Mouse (Mus musculus) T-helper 2 cell (primary cell): ENCODE measurements around the gene Defb21.

ENCODE experiments used
- in situ Hi-C: fragments of 300-600 bp; cut with MboI, MseI; formaldehyde crosslinking; loops from one replicate; pipeline ENCODE4 v1.15.1; 2025; ENCODE audit warnings: high pct_unique_total_duplicates

Defb21 gene

DNA sequence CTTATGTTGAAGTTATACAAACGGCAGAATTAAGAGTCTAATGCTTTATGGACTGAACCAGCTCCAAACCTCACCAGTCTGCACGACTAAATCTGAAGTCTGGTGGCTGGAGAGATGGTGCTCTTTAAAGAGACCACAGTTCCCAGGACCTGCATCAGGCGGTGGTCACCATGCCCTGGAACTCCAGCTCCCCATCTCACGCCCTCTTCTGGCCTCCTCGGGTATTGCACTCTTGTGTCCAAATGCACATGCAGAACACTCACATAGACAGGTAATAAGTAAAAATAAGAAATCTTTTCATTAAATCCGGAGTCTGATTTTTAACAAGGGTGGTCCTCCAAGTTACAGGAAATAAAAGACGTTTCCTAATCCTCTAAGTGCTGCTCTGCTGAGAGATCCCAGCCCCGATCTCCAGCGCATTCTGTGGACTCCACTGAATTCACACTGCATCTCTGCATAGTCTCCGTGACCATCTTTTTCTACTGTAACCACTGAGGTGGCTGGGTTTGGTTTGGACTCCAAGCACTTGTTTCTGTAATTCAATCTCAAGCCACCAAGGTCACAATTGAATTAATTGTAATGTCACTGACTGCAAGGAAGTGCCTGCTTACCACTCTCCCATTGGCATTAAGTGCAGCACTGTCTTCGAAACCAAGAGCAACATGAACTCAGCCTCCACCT is at the start of gene Defb21:
Gene Defb21, plus strand, starts transcription at position 631 of the 681 bp plus-strand sequence.
- in situ Hi-C loops = no loop called here

- in situ Hi-C loops = loop anchor here (5.0 kb wide), 1 partner anchor 42 kb away; the partner anchor contains the start of gene Defb19
Measured at GRCm38 (mm10) chr2:152539944-152540710, 32.4 kb upstream of the Defb21 start, which contains the start of gene Defb29. Gene Defb29 (minus strand): TSS chr2:152540098.

DNA sequence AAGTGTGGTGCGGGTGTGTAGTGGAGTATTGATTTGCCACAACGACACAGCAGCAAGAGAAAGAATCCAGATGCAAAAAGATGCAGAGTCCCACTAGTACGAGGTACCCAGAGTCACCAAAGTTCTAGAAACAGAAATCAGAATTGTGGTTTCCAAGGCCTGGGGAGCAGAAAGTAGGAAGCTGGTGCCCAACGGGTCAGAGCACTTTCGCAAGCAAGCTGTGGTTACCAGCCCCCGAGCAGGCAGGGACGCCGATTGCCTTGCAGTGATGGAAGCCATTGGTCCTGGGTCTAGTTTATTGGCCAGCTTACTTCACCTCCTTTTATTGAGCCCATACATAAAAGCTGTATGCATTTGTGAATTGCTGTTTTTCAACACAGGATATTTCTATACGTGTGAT is 30.6 kb upstream of the Defb21 start:
- in situ Hi-C loops = no loop called here

DNA sequence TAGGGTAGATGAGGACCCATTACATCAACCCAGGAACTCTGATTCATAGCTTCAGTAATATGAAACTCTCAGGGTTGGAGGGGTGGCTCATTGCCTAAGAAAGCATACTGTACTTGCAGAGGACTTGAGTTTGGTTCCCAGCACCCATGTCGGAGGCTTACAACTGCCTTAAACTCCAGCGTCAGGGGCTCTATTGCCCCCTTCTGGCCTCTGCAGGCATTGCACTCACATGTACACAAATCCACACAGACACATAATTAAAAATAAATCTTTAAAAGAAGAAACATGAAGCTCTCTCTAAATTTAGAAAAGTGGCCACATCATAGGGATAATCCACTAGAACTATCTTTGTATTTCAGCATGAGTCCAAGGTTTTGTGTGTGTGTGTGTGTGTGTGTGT is 29.6 kb upstream of the Defb21 start:
- in situ Hi-C loops = no loop called here

DNA sequence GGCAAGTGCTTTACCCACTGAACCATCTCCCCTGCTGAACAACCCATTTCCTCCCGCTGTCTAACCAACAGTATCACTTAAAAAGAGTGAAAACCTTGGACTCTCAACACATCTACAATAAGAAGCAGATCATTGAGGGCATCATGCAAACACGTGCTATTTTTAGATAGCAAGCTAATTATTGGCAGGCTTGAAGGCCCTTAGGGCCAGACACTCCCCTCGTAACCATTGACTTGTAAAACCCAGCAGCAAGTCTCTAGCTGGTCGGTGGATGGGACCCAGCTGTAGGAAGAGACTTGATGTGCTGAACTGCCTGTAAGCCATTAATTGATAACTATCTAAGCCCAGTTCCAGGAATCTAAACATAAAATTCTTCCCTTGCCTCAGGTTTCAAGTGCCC is 29.1 kb upstream of the Defb21 start:
- in situ Hi-C loops = no loop called here

GRCm38 (mm10) chr2:152544691-152545090 is 27.9 kb upstream of the Defb21 start:
- in situ Hi-C loops = no loop called here

DNA sequence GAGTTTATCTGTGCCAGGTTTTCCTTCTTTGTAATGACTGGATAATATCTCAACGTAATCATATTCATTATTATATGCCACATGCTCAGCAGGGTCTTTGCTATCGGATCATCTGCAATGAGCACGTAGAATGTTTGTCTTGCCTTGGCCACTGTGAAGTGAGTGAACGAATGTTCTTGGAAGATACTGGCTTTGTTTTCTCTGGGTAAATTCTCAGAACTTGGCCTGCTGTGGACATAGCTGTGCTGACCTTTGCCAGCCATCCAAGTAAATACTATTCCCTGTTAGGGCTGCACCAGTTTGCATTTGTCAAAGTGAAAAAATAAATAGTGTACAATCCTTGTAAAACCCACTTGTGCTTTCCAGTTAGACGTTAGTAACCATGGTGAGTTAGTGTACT is 24.4 kb upstream of the Defb21 start:
- in situ Hi-C loops = no loop called here

DNA sequence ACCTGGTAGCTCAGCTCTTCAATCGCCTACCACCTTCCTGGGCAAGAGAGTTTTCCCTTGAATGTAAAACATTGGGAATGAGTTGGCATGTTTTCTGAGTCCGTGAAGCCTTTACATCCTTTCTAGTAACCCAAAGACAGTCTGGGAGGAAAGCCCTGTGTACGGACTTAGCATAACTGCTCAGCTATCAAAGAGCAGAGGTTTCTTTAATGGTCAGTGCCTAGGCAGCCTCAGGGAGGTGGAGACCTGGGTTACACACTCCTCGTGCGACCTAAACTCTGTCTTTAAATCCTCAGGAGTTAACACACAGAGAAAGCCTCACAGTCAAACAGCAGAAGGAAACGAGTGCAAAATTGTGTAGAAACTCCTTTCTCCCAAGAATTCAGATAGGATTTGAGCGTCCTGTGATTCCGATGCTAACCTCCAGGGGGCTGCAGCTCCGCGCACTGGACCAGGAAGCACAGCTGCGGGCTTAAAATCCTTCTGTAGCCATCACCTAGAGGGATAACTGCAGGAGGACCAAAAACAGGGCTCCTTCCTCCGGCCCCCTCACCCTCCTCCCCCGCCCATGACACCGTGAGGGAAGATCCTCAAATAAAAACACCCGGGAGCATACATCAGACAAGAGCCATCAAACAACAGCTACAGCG is 18.6 kb upstream of the Defb21 start:
- in situ Hi-C loops = no loop called here

GRCm38 (mm10) chr2:152556655-152557054 is 15.9 kb upstream of the Defb21 start:
- in situ Hi-C loops = no loop called here

- in situ Hi-C loops = no loop called here
Measured at GRCm38 (mm10) chr2:152569038-152569437, 3.5 kb upstream of the Defb21 start, which contains the start of gene Gm17416. Gene Gm17416 (plus strand): TSS chr2:152569338.

DNA sequence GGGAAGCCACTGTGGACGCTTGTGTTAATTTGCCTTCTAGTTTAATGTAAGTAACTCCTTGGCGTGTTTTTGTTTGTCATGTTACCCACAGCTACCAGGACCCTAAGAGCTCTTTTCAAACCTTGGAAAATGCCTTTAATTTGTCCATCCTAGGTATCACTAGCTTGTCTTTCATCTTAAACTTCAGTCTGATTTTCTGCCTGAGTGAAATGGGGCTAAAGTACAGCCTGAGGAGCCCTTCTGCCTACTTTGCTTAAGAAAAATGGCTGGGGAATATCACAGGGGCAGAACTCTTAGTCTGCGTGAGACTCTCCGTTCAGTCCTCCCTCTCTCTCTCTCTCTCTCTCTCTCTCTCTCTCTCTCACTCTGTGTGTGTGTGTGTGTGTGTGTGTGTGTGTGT is 2.7 kb upstream of the Defb21 start:
- in situ Hi-C loops = no loop called here

- in situ Hi-C loops = no loop called here
Measured at GRCm38 (mm10) chr2:152570313-152570712, 2.2 kb upstream of the Defb21 start.

DNA sequence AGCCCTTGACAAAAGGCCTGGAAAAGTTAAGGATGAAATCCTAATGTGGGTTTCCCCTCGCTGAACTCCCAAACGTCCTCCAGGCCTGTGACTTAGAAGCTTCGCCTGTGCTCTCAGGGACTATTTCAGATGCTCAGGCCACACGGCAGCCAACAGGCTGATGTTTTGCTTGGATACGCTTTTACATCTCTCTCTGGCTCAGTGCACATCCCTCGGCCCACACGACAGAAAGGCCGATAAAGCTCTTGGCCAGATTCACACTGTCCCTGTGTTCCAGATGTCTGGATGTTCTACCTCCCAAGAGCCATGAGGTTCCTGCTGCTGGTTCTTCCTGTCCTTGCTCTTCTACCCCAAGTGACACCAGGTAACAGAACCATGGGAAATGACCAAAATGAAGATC is 940 bp downstream of the Defb21 start:
- in situ Hi-C loops = no loop called here

DNA sequence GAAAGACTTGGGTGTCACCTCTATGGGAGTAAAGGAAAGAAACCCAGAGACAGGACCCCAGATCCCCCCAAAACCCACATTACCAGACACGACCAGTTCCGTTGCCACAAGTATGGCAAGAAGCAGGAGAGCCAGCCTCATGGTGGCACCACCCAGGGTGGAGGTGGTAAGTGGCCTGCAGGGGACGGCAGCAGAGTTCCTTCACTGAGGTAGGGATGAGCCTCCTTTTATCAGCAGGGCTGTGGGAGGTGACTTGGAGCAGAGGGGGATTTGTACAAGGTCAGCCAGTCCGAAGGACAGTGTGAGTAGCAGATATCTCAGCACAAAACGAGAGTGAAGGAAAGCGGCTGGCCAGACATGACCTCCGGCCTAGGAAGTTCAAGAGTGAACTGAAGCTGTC is 7.6 kb downstream of the Defb21 start, which contains the start of gene Defb19:
Gene Defb19, minus strand, starts transcription at position 206 of the 400 bp plus-strand sequence.
- in situ Hi-C loops = loop anchor here (5.0 kb wide), 1 partner anchor 43 kb away; no protein-coding TSS in a partner anchor

DNA sequence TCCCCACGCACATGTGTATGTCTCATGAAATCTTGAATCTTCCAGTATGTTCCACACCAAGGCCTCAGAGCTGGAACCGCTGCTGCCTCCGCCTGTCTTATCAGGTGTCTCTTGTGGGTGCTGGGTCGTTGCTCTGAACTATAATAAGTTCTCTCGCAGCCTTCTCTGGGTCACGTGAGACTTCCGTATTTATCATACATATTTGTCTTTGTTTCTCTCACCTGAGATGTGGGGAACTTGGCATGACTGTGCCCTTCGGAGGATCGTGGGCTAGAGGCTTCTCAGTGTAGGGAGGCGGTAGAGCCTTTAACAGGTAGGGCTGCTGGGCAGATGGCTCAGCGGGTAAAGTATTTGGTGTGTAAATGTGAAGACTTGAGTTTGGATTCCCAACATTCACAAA is 8.1 kb downstream of the Defb21 start:
- in situ Hi-C loops = loop anchor here (5.0 kb wide), 1 partner anchor 43 kb away; no protein-coding TSS in a partner anchor

DNA sequence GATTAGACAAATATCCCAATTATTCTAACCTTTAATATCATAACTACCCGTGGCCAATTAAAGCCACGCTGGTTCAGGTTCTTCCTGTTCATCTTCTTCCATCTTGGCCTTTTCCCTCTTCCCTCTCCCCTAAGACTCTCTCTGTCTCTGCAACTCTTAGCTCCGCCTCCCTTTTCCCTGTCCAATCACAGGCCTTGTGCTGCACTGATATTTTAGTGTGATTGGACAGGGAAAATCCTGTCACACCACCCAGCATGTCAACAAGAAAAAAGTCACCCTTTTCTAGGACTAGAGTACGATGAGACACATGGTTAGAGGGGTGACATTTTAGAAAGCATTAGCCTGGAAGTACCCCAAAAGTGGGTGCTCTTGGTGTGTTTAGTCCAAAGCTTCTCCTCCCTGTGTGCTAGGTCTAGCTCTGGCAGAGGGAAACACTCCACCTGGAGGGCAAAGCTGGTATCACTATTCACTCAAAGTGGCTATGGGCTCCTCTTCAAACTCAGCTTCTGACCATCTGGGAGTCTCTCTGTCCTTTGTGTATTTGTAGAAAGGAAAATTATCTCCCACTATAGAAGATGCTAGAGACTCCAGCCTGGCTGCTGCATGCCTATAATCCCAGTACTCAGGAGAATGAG is 14.5 kb downstream of the Defb21 start:
- in situ Hi-C loops = no loop called here

DNA sequence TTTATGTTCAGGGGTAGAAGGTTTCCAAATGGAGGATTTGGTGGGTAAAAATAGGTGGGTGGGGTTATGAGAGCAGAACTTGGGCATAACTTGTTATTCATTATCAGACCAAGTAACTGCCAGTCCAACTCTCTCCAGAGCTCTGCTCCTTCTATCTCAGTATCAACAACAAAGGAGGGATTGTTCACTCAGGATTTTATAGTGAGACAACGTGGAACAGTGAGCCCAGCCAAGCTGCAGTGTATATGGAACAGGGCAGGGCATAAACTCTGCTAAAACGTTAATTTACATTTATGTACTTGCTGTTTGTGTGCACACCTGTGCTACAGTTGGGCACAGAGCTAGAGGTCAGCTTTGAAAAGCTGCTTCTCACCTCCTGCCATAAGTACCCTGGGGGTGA is 15.9 kb downstream of the Defb21 start:
- in situ Hi-C loops = no loop called here

- in situ Hi-C loops = no loop called here
Measured at GRCm38 (mm10) chr2:152589021-152589420, 16.5 kb downstream of the Defb21 start.

DNA sequence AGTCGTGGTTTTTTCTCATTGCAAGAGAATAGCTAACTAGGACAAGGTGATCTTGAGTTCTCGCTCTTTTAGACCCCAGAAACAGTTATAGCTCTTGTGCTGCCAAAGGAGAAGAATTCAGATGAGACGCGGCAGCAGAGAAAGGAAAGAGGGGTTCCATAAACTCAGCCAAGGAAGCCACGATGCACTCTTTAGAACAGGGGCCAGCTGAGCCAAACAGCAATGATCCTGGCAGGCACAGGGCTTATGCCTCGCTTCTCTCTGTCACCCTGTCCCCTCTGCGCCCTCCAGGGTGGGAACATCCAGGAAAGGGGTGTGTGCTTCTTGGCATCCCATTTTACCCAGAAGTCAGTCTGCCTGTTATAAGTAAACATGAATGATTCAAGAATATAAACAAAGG is 26.8 kb downstream of the Defb21 start, which contains the start of gene Defb45:
Gene Defb45, minus strand, starts transcription at position 101 of the 400 bp plus-strand sequence.
- in situ Hi-C loops = no loop called here

- in situ Hi-C loops = no loop called here
Measured at GRCm38 (mm10) chr2:152600076-152600475, 27.5 kb downstream of the Defb21 start.

DNA sequence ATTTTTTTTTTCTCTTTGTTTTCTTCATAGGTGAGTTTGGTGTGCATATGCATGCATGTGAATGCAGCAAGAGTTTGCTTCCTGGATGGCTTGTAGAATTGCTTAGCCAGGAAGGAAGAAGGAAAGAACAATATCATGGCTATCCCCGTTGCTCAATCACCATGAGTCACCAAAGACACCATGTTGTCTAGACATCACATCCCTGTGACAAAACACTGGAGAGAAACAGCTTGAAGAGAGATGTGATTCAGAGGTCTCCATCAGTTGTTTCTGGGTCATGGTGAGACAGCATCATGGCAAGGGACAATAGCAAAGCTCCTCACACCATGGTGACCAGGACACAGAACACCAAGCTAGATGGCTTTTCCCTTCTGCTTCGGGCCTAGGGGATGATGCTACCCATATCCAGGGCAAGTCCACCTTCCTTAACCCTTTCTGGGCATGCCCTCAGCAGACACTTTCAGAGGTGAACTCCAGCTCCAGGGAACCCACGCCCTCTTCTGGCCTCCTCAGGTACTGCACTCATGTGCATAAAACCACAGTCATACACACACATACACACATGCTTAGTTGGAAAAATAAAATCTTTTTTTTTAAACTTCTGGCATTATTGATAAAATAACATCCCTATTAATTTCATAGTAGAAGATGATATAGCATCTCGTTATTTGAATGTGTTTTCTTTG is 28.9 kb downstream of the Defb21 start:
- in situ Hi-C loops = no loop called here
